Mouse (Mus musculus): Measurements from ENCODE around the gene Alkal2. TPM values are rescaled to one million over a fixed set of nuclear protein-coding genes. Genes with fewer than 3 reads are reported as not detected.

Gene Alkal2
- total and polyA plus RNA-seq, 2 experiments from 2014 or later = not detected

DNA sequence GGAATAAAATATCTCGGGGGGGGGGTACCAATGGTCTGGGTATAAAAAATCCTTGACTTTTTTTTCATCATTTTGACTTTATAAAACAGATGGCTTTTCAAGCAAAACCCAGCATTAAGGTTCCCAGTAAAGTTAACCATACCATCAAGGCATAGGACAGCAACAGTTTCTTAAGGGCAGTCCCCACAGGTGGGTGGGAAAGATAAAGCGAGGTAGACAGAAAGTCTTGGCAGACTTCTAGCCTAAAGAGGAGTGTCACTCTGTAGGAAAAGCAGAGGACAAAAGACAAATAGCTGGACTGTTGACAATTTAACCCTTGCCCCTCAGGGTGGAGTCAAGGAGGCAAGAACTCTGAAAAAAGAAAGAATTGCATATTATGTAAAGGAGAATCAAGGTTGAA, 25.8 kb downstream of the Alkal2 start:
- Histone ChIP-seq H3K4me2 (ENCODE audit: low read depth, low read length) (no peak overlapping the region), H3K27me3 (ENCODE audit: control insufficient read depth, insufficient read depth, low read length) (no peaks in the 10 kb centered on the region), H3K9ac (replicated peaks; ENCODE audit: low read depth, low read length) (no peak overlapping the region), H3K27ac (ENCODE audit: low read depth) (no peak overlapping the region), H3K4me3 (ENCODE audit: low read depth, low read length) (no peak overlapping the region), H3K36me3 (replicated peaks; ENCODE audit: control insufficient read depth, insufficient read depth, low read length) (0 out of 2 replicates have a peak, but pooled peaks cover 2% of the 10 kb centered on the region), H3K4me1 (ENCODE audit: control insufficient read depth, insufficient read depth) (peaks cover 8% of the 10 kb centered on the region; the same call in 1 of the 2 replicates), H3K9me3 (replicated peaks; ENCODE audit: control insufficient read depth, low read length) (no peaks in the 10 kb centered on the region)
- TF ChIP-seq CTCF (IDR thresholded peaks at IDR 0.05; ENCODE audit: low read depth) (no peak), EP300 (IDR thresholded peaks at IDR 0.05; ENCODE audit: low read depth) (no peak)
- WGBS = 79% methylated on average over 2 of the region's 2 CpGs
- no peak for ATAC-seq (ENCODE audit: insufficient read depth, low read depth)
- DNase-seq (ENCODE audit: low spot score) = no peak

DNA sequence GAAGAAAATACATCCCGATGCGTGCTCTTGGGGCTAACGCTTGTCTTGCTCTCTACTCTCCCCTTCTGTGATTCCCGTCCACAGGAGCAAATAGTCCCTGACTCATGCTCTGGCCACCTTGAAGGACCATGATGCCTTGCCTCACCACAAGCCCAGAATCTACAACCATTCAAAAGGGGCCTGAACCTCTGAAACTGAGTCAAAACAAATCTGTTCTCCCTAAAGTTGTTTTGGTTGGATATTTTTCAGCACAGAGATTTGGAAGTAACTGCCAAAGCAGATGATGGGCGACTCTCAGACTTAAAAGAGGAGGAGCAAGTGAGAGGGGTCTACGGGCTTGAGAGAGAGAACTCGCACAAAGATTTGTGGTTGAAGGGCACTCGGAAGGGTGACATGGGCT, 26.7 kb downstream of the Alkal2 start:
- peak overlapping the region; percentile 86 for H3K4me3 ChIP-seq (ENCODE audit: low read depth, low read length)
- DNase-seq (ENCODE audit: low spot score) (no peak), ATAC-seq (ENCODE audit: insufficient read depth, low read depth) (no peak)
- 17% methylated on average over 8 of the region's 8 CpGs for whole genome bisulfite sequencing
- H3K27ac ChIP-seq (ENCODE audit: low read depth) = peak overlapping the region; percentile 61
- no peak for TF ChIP-seq CTCF (IDR thresholded peaks at IDR 0.05; ENCODE audit: low read depth)
- TF ChIP-seq EP300 (IDR thresholded peaks at IDR 0.05; ENCODE audit: low read depth) = no peak
- H3K36me3 ChIP-seq (replicated peaks; ENCODE audit: control insufficient read depth, insufficient read depth, low read length) = no peaks in the 10 kb centered on the region
- H3K9ac ChIP-seq (replicated peaks; ENCODE audit: low read depth, low read length) = peak overlapping the region; percentile 71
- peak overlapping the region; percentile 92 for H3K4me2 ChIP-seq (ENCODE audit: low read depth, low read length)
- peaks cover 8% of the 10 kb centered on the region; the same call in 1 of the 2 replicates for H3K4me1 ChIP-seq (ENCODE audit: control insufficient read depth, insufficient read depth)
- H3K27me3 ChIP-seq (ENCODE audit: control insufficient read depth, insufficient read depth, low read length) = no peaks in the 10 kb centered on the region
- H3K9me3 ChIP-seq (replicated peaks; ENCODE audit: control insufficient read depth, low read length) = no peaks in the 10 kb centered on the region

DNA sequence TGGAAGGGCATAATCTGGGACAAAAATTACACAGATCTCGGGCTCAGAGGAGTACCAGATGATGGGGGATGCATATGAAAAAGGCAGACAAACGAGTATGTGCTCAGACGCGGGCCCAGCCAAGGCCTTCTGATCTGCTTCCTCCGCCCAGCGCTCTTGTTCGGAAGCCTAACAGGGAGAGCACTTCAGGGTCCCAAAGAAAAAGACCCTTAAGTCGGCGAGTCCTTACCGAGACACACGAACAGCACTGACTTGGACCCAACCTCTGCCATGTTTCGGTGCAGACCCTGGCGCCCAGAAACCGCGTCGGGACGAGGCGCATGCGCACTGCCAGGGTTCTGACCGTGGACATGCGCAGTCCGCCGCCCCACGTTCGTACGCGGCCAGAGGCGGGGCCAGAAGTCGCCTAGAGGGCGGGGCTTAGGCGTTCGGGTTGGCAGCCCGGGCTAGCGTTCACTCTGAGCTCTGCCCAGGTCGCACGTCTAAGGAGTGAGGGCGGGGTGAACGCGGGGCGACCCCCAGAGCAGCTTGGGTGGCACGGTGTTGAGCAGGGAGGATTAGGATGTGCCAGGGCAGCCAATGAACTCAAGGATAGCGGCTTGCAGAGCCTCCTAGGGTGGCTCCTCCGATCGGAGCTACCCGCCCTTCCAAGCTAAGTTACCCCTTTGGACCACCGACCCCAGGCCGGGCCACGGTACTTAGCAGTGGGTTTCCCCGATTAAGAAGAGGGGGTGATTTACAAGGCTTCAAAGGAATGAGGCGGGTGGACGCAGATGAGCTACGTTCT, 27.3 kb downstream of the Alkal2 start, which contains the start of the genes Acp1 and Sh3yl1:
TSS of gene Acp1 (minus strand) at position 329 of the 787 bp plus-strand sequence.
TSS of gene Sh3yl1 (plus strand) at position 408 of the 787 bp plus-strand sequence.
- TF ChIP-seq EP300 (IDR thresholded peaks at IDR 0.05; ENCODE audit: low read depth) = no peak
- TF ChIP-seq CTCF (IDR thresholded peaks at IDR 0.05; ENCODE audit: low read depth) = no peak
- peak; percentile 98 for ATAC-seq (ENCODE audit: insufficient read depth, low read depth)
- WGBS = under 1% methylated on average over 52 of the region's 52 CpGs

DNA sequence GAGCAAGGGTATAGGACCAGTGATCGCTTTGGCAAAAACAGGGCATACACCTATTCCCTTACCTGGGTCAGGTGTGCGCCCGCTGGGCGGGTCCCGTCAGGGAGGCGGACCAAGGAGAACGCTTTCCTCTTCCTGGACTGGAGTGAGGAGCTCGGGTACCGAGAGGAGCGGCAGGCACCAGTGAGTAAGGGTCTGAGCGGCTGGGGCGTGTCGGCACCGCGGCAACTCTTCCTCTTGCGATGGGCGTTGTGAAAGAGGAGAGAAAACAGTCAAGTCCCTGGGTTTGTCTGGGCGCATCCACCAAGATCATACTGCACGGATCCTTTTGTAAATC, 27.9 kb downstream of the Alkal2 start:
- no peak for TF ChIP-seq EP300 (IDR thresholded peaks at IDR 0.05; ENCODE audit: low read depth)
- no peak for TF ChIP-seq CTCF (IDR thresholded peaks at IDR 0.05; ENCODE audit: low read depth)
- Histone ChIP-seq H3K27ac (ENCODE audit: low read depth) (no peak overlapping the region), H3K4me2 (ENCODE audit: low read depth, low read length) (peak overlapping the region; percentile 92), H3K9ac (replicated peaks; ENCODE audit: low read depth, low read length) (peak overlapping the region; percentile 71), H3K4me1 (ENCODE audit: control insufficient read depth, insufficient read depth) (peaks cover 8% of the 10 kb centered on the region; the same call in 1 of the 2 replicates), H3K9me3 (replicated peaks; ENCODE audit: control insufficient read depth, low read length) (no peaks in the 10 kb centered on the region), H3K36me3 (replicated peaks; ENCODE audit: control insufficient read depth, insufficient read depth, low read length) (no peaks in the 10 kb centered on the region), H3K4me3 (ENCODE audit: low read depth, low read length) (peak overlapping the region; percentile 86), H3K27me3 (ENCODE audit: control insufficient read depth, insufficient read depth, low read length) (no peaks in the 10 kb centered on the region)
- ATAC-seq (ENCODE audit: insufficient read depth, low read depth) (peak; percentile 21), DNase-seq (ENCODE audit: low spot score) (no peak)
- 1% methylated on average over 19 of the region's 19 CpGs for WGBS

More for the DNA sequence above, 27.3 kb downstream of the Alkal2 start, which contains the start of the genes Acp1 and Sh3yl1:
- H3K27ac ChIP-seq (ENCODE audit: low read depth) = peak within 1 kb of the TSS; percentile 61
- H3K4me3 ChIP-seq (ENCODE audit: low read depth, low read length) = peak within 1 kb of the TSS; percentile 86
- H3K9me3 ChIP-seq (replicated peaks; ENCODE audit: control insufficient read depth, low read length) = no peaks in the 10 kb centered on the region
- H3K4me1 ChIP-seq (ENCODE audit: control insufficient read depth, insufficient read depth) = peaks cover 8% of the 10 kb centered on the region; the same call in 1 of the 2 replicates
- peak within 1 kb of the TSS; percentile 71 for H3K9ac ChIP-seq (replicated peaks; ENCODE audit: low read depth, low read length)
- no peaks in the 10 kb centered on the region for H3K36me3 ChIP-seq (replicated peaks; ENCODE audit: control insufficient read depth, insufficient read depth, low read length)
- no peaks in the 10 kb centered on the region for H3K27me3 ChIP-seq (ENCODE audit: control insufficient read depth, insufficient read depth, low read length)
- H3K4me2 ChIP-seq (ENCODE audit: low read depth, low read length) = peak within 1 kb of the TSS; percentile 92
- DNase-seq (ENCODE audit: low spot score) = peak; percentile 91

DNA sequence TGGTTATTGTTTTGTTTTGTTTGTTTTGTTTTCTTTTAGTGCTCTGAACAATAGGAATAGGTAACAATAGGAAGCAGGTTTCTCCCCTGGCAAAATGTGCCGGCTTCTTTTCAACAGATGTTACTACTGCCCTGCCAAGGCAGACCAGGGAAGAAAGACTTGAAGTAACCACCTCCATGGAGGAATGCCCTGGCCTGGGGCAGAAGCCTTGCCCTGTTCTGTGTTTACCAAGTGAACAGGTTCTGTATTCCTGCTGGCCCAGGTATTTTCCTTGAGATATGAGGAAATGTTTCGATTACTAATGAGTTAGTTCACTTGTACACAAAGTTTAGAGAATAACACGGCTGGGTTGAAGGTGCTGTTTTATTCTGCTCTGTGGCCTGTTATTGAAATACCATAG, 28.7 kb downstream of the Alkal2 start:
- H3K9ac ChIP-seq (replicated peaks; ENCODE audit: low read depth, low read length) = no peak overlapping the region
- H3K9me3 ChIP-seq (replicated peaks; ENCODE audit: control insufficient read depth, low read length) = no peaks in the 10 kb centered on the region
- DNase-seq (ENCODE audit: low spot score) = no peak
- WGBS = 63% methylated on average over 3 of the region's 3 CpGs
- no peak overlapping the region for H3K4me2 ChIP-seq (ENCODE audit: low read depth, low read length)
- ATAC-seq (ENCODE audit: insufficient read depth, low read depth) = no peak
- no peak overlapping the region for H3K27ac ChIP-seq (ENCODE audit: low read depth)
- peaks cover 8% of the 10 kb centered on the region; the same call in 1 of the 2 replicates for H3K4me1 ChIP-seq (ENCODE audit: control insufficient read depth, insufficient read depth)
- TF ChIP-seq CTCF (IDR thresholded peaks at IDR 0.05; ENCODE audit: low read depth) (no peak), EP300 (IDR thresholded peaks at IDR 0.05; ENCODE audit: low read depth) (no peak)
- H3K36me3 ChIP-seq (replicated peaks; ENCODE audit: control insufficient read depth, insufficient read depth, low read length) = no peaks in the 10 kb centered on the region
- H3K4me3 ChIP-seq (ENCODE audit: low read depth, low read length) = no peak overlapping the region
- H3K27me3 ChIP-seq (ENCODE audit: control insufficient read depth, insufficient read depth, low read length) = no peaks in the 10 kb centered on the region

All from heart, postnatal 0 days (tissue).